Mouse (Mus musculus): ENCODE data around the gene Adgrl3.

DNA sequence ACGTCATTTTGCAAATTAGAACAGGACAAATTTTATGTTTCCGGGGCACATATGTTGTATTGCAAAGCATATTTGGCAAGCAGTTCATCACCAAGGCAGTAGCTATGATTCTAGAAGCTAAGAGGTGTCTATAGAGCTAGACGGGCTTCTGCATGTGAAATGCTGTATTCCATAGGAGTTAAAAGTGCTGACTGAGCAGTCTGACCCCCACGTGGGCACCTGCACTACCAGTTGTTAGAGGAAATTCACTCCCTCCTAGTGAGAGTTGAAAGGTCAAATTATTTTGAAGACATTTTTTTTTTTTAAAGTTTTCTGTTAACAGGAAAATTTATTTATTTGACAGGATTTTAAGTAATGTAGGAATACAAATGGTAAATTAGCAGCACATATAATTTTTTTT is 776.2 kb downstream of the Adgrl3 start:
- TF ChIP-seq CTCF (IDR thresholded peaks at IDR 0.05; ENCODE audit: control insufficient read depth, insufficient read depth, insufficient replicate concordance, low read depth, low read length) = no peak
- no peak for TF ChIP-seq POLR2A (IDR thresholded peaks at IDR 0.05; ENCODE audit: control insufficient read depth, low read depth, low read length)
